Mouse (Mus musculus): Measurements from ENCODE around the gene Ncmap.

DNA sequence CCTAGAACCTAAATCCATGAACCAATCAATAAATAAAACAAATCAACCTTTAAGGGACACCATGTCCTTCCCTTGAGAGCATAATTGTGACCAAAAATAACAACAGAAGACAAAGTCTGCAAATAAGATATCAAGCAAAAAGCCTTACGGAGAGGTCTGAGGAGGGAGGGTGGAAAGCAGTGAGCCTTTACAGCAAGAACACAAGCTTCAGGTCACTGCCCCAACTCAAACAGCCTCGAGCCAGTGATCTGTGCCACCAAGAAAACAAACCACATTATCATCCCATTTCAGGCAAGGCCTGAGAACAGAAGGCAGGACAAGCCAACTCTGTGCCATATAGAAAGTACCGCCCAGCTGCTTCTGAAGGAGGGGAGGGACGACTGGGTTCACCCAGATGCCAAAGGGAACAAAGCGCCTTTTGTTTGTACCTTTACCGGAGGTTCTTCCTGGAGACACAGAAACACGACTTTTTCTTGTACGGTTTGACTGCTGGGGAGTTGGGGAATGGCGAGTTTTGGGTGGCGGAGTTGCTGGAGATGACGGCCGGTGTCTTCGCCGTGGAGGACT is 60.6 kb downstream of the Ncmap start:
- no peak for TF ChIP-seq TAL1 (conservative IDR thresholded peaks at IDR 0.05; ENCODE audit: low read depth, low read length)
- TF ChIP-seq CTCF (IDR thresholded peaks at IDR 0.05; ENCODE audit: low read depth, low read length): no peak
- no peak for TF ChIP-seq POLR2AphosphoS5 (IDR thresholded peaks at IDR 0.05; ENCODE audit: insufficient replicate concordance, low read depth, low read length)
- TF ChIP-seq GATA2 (IDR thresholded peaks at IDR 0.05; ENCODE audit: borderline replicate concordance, low read depth, low read length): no peak
